Comparison of ENCODE assay signal across 8 mouse cellular contexts in the genomic region with DNA sequence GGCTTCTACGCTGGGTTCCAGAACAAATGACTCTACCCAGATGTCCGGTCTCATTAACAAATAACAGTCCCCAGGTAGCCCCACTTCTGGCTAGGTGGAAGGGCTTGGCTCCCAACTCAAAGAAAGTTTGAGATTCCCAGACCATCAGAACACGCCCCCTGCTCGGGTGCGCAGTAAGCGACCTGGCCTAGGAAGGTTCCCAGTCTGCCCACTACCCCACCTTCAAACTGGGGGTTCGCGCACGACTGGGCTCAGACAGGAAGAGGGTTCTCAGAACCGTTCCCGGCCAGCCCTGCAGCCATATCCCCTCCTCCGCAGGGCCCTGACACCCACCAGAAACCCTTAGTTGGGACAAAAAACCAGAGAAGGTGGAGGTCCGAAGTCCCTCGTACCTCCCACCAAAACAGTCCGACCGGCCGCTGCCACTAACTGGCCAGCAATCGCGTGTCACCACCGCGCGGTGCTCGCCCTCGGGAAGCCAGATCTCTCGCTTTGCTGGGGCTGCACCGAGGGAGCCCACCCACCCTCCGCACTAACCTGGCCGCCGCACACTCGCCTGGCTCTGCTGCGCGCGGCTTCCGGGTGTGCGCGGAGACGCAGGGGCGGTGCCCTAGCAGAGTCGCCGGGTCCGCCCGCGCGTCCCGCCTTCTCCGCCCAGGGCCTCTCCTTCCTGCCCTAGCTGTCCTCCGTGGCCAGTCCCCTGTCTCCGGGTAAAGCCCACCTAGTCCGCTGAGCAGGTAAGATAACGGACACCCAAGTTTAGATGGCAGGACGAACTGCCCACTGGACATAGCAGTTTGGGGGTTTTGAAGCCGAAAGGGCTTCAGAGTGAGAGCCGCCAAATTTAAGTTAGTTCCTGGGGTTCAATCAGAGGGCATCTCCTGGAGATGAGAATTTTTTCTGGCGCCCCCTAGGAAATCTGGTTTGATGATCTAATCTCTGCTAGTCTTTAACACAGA. TPM values are rescaled to one million over a fixed set of nuclear protein-coding genes. Genes with fewer than 3 reads are reported as not detected.
DNase-seq lines count a peak whose midpoint lies in the region; ATAC-seq and TF ChIP-seq lines count a peak whose summit lies in the region.

A gene (minus strand): TSS at position 586 of the 959 bp plus-strand sequence.
A gene (plus strand): TSS at position 625 of the 959 bp plus-strand sequence.

- peaks cover 80% of the 10 kb centered on the region for H3K4me1 ChIP-seq in E14TG2a.4 (replicated peaks; ENCODE audit: low read depth, low read length)

- H3K27me3 ChIP-seq in E14TG2a.4 (ENCODE audit: insufficient read depth, low read length) = peaks cover 92% of the 10 kb centered on the region

- intact Hi-C loops in heart, postnatal 14 days (cut with DNase I) = loop anchor here (5.0 kb wide), 1 partner anchor 127 kb away; no protein-coding TSS in a partner anchor

- 0 out of 2 replicates have a peak, but pooled peaks have one; percentile 15 for TF ChIP-seq CTCF in E14TG2a.4 (conservative IDR thresholded peaks at IDR 0.05; ENCODE audit: low read length)

- H3K4me3 ChIP-seq in E14TG2a.4 (replicated peaks; ENCODE audit: low read length) = peak within 1 kb of the TSS; percentile 81

- peak; percentile 90 to 92 for DNase-seq in adrenal gland, postnatal 36 days
- DNase-seq in heart, postnatal 14 days = peak; percentile 83 to 84
- DNase-seq in kidney, postnatal 4 days = peak; percentile 81 to 86
- DNase-seq in spleen, postnatal 14 days (ENCODE audit: low spot score in 2 of 2) = peak; percentile 61 to 68
- no peak for DNase-seq in right cerebral cortex, adult 18-20 months

- H3K9me3 ChIP-seq in E14TG2a.4 (ENCODE audit: low read length) = 0 out of 2 replicates have a peak, but pooled peaks cover 3% of the 10 kb centered on the region

- no peaks in the 10 kb centered on the region for H3K36me3 ChIP-seq in E14TG2a.4 (ENCODE audit: insufficient read depth, low read length)

- ATAC-seq in erythroid progenitor cell, adult 5-6 weeks (replicated peaks; ENCODE audit: low FRiP score, poor library complexity, severe bottlenecking) = peak; percentile 97
- ATAC-seq in megakaryocyte-erythroid progenitor cell, adult 5-6 weeks (replicated peaks; ENCODE audit: low FRiP score, low TSS enrichment, poor library complexity, severe bottlenecking) = peak; percentile 77

RNA-seq across cellular contexts. Expression of the first gene that starts in this region (rescaled TPM):
- 10 to 100 TPM; 15.3 to 17.9 TPM for total RNA-seq in adrenal gland, postnatal 36 days (2021)
- 5.8 and 6.7 TPM in 2 replicates for total RNA-seq in erythroid progenitor cell, adult 5-6 weeks (2015; ENCODE audit: low replicate concordance)
- 2.7 TPM in 1 of 2 replicates, not detected in the other for total RNA-seq in erythroid progenitor cell, adult 5-6 weeks (2017; ENCODE audit: low replicate concordance)
- total RNA-seq in heart, postnatal 14 days (2021) = 1 to 10 TPM; 6.3 to 7.2 TPM
- 10.1 and 18.1 TPM in 2 replicates for total RNA-seq in megakaryocyte-erythroid progenitor cell, adult 5-6 weeks (2014; fragmentation: Nextera tagmentation)
- 14.0 and 15.0 TPM in 2 replicates for total RNA-seq in megakaryocyte-erythroid progenitor cell, adult 5-6 weeks (2017)

RNA-seq across cellular contexts. Expression of the second gene that starts in this region (rescaled TPM):
- total RNA-seq in adrenal gland, postnatal 36 days (2021) = 1 to 10 TPM; 3.3 to 3.6 TPM
- 2.5 TPM in 1 of 2 replicates, not detected in the other for total RNA-seq in erythroid progenitor cell, adult 5-6 weeks (2015; ENCODE audit: low replicate concordance)
- 0.08 TPM in 1 of 2 replicates, not detected in the other for total RNA-seq in erythroid progenitor cell, adult 5-6 weeks (2017; ENCODE audit: low replicate concordance)
- 1 to 10 TPM; 2.4 to 3.1 TPM for total RNA-seq in heart, postnatal 14 days (2021)
- 2.4 and 2.7 TPM in 2 replicates for total RNA-seq in megakaryocyte-erythroid progenitor cell, adult 5-6 weeks (2014; fragmentation: Nextera tagmentation)
- 1.7 and 1.9 TPM in 2 replicates for total RNA-seq in megakaryocyte-erythroid progenitor cell, adult 5-6 weeks (2017)
